Mouse (Mus musculus) lung, postnatal 0 days (tissue): ENCODE results near the gene Pus7. TPM values are rescaled to one million over a fixed set of nuclear protein-coding genes. Genes with fewer than 3 reads are reported as not detected.

ENCODE experiments used
- ATAC-seq: fragments of 200-750 bp; cut with Nextera tagmentation; 2 replicates; pipeline ENCODE4 v1.8.0; 2017; ENCODE audit warnings: moderate library complexity
- DNase-seq: peaks from one replicate; pipeline ENCODE4 v3.0.0-alpha.2; 2016; ENCODE audit warnings: low spot score
- H3K27ac ChIP-seq: fragments of 300-500 bp; sonication (generic); 2 replicates; pipeline ENCODE4 v1.5.1; 2014; ENCODE audit warnings: antibody characterized with exemption, mild to moderate bottlenecking, low read length, mixed read lengths
- H3K27me3 ChIP-seq: fragments of 300-500 bp; sonication (generic); replicated peaks from 2 replicates; pipeline ENCODE4 v1.6.1; 2014; ENCODE audit warnings: low read length, mixed read lengths; ENCODE audit not compliant: insufficient read depth
- H3K36me3 ChIP-seq: fragments of 300-500 bp; sonication (generic); 2 replicates; pipeline ENCODE4 v1.6.1; 2014; ENCODE audit warnings: low read length, mixed read lengths; ENCODE audit not compliant: insufficient read depth
- H3K4me1 ChIP-seq: fragments of 300-500 bp; sonication (generic); 2 replicates; pipeline ENCODE4 v1.6.1; 2014; ENCODE audit warnings: antibody characterized with exemption, low read depth, low read length, mixed read lengths; ENCODE audit not compliant: insufficient read depth
- H3K4me2 ChIP-seq: fragments of 300-500 bp; sonication (generic); replicated peaks from 2 replicates; pipeline ENCODE4 v1.6.1; 2014; ENCODE audit warnings: low read depth, mild to moderate bottlenecking, low read length, moderate library complexity, mixed read lengths
- H3K4me3 ChIP-seq: fragments of 300-500 bp; sonication (generic); 2 replicates; pipeline ENCODE4 v1.5.1; 2014; ENCODE audit warnings: low read depth, low read length
- H3K9ac ChIP-seq: fragments of 300-500 bp; sonication (generic); replicated peaks from 2 replicates; pipeline ENCODE4 v1.6.1; 2014; ENCODE audit warnings: low read depth, mild to moderate bottlenecking
- H3K9me3 ChIP-seq: fragments of 300-500 bp; sonication (generic); 2 replicates; pipeline ENCODE4 v1.6.1; 2016; ENCODE audit warnings: low read length, mixed read lengths
- CTCF ChIP-seq: IDR thresholded peaks from 2 replicates; pipeline ENCODE4 v1.5.1; 2016; ENCODE audit warnings: antibody characterized with exemption, mild to moderate bottlenecking
- EP300 ChIP-seq: IDR thresholded peaks from 2 replicates; pipeline ENCODE4 v1.6.1; 2016; ENCODE audit warnings: antibody characterized with exemption, mild to moderate bottlenecking, control low read depth
- WGBS: fragments of 180-500 bp; shearing (Covaris S2); extraction: QIAGEN DNeasy Blood & Tissue Kit; methylation state at CpG from one replicate; pipeline ENCODE4 v1.1.7; 2014; 5-methylcytosine and 5-hydroxymethylcytosine counted together
- polyA plus RNA-seq: library from polyadenylated mRNA; unstranded; fragments of >200 nt; fragmentation: Nextera tagmentation; extraction: Ambion mirVana; gene quantifications from 2 replicates; pipeline ENCODE4 v1.2.1, GENCODE M21; 2015

Pus7 gene
- polyA plus RNA-seq, 1 experiment from 2014 or later: 6.3 TPM

DNA sequence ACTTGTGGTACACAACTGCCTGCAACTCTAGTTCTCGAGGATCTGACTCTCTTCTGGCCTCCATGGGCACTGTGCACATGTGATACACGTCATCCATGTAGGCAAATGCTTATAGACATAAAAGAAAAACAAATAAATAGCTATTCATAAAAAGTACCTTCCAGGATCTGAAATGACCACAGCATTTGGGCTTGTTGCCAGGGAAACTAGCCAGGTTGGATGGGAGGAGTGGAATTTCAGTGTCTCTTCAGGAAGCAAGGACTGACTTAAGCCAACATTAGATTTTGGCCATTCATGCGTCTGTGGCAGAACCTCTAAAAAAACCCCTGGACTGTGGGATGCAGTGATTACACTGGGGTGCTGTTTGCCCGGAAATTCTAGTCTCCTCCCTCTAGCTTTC, 47.1 kb downstream of the Pus7 start:
- no peak for ATAC-seq
- Histone ChIP-seq H3K36me3 (no peaks in the 10 kb centered on the region), H3K9ac (no peak overlapping the region), H3K4me1 (no peaks in the 10 kb centered on the region), H3K9me3 (no peaks in the 10 kb centered on the region), H3K27me3 (no peaks in the 10 kb centered on the region), H3K27ac (no peak overlapping the region), H3K4me2 (no peak overlapping the region), H3K4me3 (no peak overlapping the region)
- TF ChIP-seq EP300: no peak
- no peak for TF ChIP-seq CTCF
- WGBS: 55% methylated on average over 4 of the region's 4 CpGs
- DNase-seq: no peak

DNA sequence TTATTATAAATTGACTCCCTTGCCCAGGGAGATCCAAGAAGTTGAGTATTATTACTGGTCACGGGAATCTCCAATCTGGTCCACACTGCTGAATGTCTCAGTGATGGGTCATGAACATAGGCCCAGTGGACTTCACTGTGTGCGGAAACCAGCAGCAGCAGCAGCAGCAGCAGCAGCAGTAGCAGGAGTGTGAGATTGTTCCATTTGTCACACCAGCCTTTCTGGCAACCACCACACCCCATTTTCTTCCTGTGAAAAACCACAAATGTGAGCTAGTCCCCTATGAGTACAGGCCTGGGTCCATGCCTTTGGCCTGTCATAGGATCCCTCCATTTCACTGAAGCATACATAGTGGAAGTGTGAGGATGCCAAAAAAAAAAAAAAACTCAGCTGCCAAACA, 61.6 kb downstream of the Pus7 start:
- H3K4me1 ChIP-seq: no peaks in the 10 kb centered on the region
- DNase-seq (no peak), ATAC-seq (no peak)
- 92% methylated on average over 2 of the region's 2 CpGs for WGBS
- no peaks in the 10 kb centered on the region for H3K9me3 ChIP-seq
- no peak overlapping the region for H3K4me3 ChIP-seq
- no peak for TF ChIP-seq EP300
- TF ChIP-seq CTCF: no peak
- no peak overlapping the region for H3K4me2 ChIP-seq
- no peaks in the 10 kb centered on the region for H3K36me3 ChIP-seq
- H3K27ac ChIP-seq: no peak overlapping the region
- H3K27me3 ChIP-seq: no peaks in the 10 kb centered on the region
- no peak overlapping the region for H3K9ac ChIP-seq

- Histone ChIP-seq H3K4me2 (no peak overlapping the region), H3K9ac (no peak overlapping the region), H3K36me3 (no peaks in the 10 kb centered on the region), H3K27ac (no peak overlapping the region), H3K4me3 (no peak overlapping the region), H3K4me1 (no peaks in the 10 kb centered on the region), H3K9me3 (no peaks in the 10 kb centered on the region), H3K27me3 (no peaks in the 10 kb centered on the region)
- ATAC-seq (no peak), DNase-seq (no peak)
- no peak for TF ChIP-seq CTCF
- no peak for TF ChIP-seq EP300
- WGBS: 64% methylated on average over 4 of the region's 4 CpGs
Observed at GRCm38 (mm10) chr5:23718881-23719328, 64.6 kb downstream of the Pus7 start.

GRCm38 (mm10) chr5:23718182-23718534, 65.4 kb downstream of the Pus7 start:
- H3K9me3 ChIP-seq: no peaks in the 10 kb centered on the region
- H3K27ac ChIP-seq: no peak overlapping the region
- no peak overlapping the region for H3K9ac ChIP-seq
- H3K4me1 ChIP-seq: no peaks in the 10 kb centered on the region
- H3K27me3 ChIP-seq: no peaks in the 10 kb centered on the region
- WGBS: 38% methylated on average over 1 of the region's 1 CpGs
- TF ChIP-seq EP300 (no peak), CTCF (no peak)
- DNase-seq (no peak), ATAC-seq (no peak)
- H3K4me3 ChIP-seq: no peak overlapping the region
- no peak overlapping the region for H3K4me2 ChIP-seq
- H3K36me3 ChIP-seq: no peaks in the 10 kb centered on the region

- ATAC-seq (no peak), DNase-seq (no peak)
- H3K4me3 ChIP-seq: no peak overlapping the region
- 70% methylated on average over 3 of the region's 3 CpGs for WGBS
- no peak for TF ChIP-seq CTCF
- TF ChIP-seq EP300: no peak
- no peaks in the 10 kb centered on the region for H3K36me3 ChIP-seq
- H3K4me2 ChIP-seq: no peak overlapping the region
- no peaks in the 10 kb centered on the region for H3K27me3 ChIP-seq
- H3K27ac ChIP-seq: no peak overlapping the region
- H3K4me1 ChIP-seq: no peaks in the 10 kb centered on the region
- no peak overlapping the region for H3K9ac ChIP-seq
- H3K9me3 ChIP-seq: no peaks in the 10 kb centered on the region
Observed at GRCm38 (mm10) chr5:23717469-23718181, 65.9 kb downstream of the Pus7 start.

DNA sequence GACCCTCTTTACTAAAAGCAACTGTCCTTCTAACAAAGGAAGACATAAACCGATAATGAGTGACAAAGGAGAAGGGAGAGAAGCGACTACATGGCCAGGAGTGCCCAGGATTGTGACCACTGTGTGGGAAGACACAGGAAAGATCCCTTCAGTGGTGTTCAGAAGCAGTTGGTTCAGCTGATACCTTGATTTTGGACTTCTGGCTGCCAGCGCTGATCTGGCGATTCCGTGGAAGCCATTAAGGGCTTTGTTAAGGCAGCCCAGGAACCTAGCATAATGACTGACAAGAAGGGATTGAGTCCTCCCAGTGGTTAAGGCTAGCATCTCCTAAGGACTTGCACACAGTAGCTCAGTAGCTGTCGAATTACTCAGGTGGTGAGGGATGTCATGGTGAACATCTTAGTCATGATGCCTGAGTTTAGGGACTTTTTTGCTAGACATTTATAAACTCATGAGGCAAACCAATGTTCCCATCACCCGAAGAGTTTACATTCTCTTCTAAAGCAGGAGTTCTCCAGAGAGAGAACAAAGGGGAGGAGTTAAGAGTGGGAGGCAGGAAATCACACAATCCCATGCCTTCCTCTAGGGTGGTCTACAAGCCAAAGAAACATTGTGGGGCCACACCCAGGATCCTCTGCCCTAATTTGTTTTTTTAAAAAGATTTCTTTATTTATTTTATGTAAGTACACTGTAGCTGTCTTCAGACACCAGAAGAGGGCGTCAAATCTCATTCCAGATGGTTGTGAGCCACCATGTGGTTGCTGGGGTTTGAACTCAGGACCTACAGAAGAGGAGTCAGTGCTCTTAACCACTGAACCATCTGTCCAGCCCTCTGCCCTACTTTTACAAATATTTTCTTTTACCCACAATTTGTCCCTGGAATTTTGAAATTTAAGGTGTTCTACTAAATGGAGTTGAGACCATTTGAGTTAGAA, 69.8 kb downstream of the Pus7 start:
- Histone ChIP-seq H3K4me1 (no peaks in the 10 kb centered on the region), H3K9ac (no peak overlapping the region), H3K27ac (no peak overlapping the region), H3K4me3 (no peak overlapping the region), H3K4me2 (no peak overlapping the region), H3K27me3 (no peaks in the 10 kb centered on the region), H3K9me3 (no peaks in the 10 kb centered on the region), H3K36me3 (no peaks in the 10 kb centered on the region)
- TF ChIP-seq CTCF: no peak; the same call in 1 of the 2 replicates
- no peak for TF ChIP-seq EP300
- ATAC-seq (no peak), DNase-seq (peak; percentile 5)
- WGBS: 87% methylated on average over 8 of the region's 8 CpGs
